Comparison of ENCODE assay signal across 8 mouse cellular contexts in the genomic region with DNA sequence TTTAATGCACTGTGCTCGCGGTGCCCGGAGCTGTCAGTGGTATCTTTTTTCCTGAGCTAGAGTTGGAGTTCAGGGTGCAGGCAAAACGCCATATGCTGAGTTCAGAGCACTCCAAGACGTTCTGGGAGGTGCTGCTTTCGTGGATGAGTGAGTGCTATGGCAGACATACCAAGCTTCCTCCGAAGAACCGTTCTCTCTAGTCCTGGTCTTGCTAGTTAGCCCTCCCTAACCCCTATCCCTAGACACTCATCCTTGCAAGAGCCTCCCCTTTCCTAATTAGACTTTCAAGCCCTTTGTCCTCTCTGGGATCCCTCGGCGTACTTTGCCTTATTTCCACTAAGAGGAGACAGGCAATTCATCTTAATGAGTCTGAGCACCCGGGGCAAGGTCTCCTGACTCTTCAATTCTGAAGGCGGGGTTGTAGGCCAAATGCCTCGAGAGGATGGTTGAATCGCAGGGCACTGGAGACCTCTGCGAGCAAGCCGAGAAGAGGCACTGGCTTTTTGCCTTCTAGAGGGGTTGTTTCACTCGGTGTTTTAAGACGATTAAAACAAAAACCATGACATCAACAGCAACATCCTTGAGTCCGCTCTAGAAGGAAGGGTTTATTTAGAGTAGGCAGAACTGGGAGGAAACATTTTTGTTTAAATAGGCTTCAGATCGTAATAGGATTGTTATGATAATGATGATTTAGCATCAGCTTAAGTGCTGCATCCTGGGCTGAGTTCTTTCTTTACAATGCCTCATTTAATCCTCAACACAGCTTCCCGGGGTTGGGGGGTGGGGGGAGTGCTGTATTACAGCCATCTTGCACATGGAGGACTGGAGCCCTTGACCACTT.
A peak's percentile ranks its signal among the peaks of the same experiment; 100 is the strongest.
DNase-seq lines count a peak whose midpoint lies in the region; ATAC-seq and TF ChIP-seq lines count a peak whose summit lies in the region.

No protein-coding gene starts in this region.

- no peak for ATAC-seq in limb, embryonic 12.5 days (ENCODE audit: insufficient number of reproducible peaks, insufficient read depth, low FRiP score, low TSS enrichment, low read depth)

- 33% methylated on average over 21 of the region's 21 CpGs for WGBS in cerebellum, adult 2 months
- 4% methylated on average over 21 of the region's 21 CpGs for WGBS in hindbrain, embryonic 10.5 days
- WGBS in limb, embryonic 12.5 days = 5% methylated on average over 21 of the region's 21 CpGs

- no peaks in the 10 kb centered on the region for H3K27me3 ChIP-seq in cerebellum, adult 2 months (ENCODE audit: control insufficient read depth, insufficient read depth, low read length)
- H3K27me3 ChIP-seq in hindbrain, embryonic 10.5 days (ENCODE audit: insufficient read depth, poor library complexity, severe bottlenecking) = peaks cover 16% of the 10 kb centered on the region
- H3K27me3 ChIP-seq in limb, embryonic 12.5 days = peaks cover 14% of the 10 kb centered on the region; the same call in 1 of the 2 replicates

- DNase-seq in cerebellum, adult 2 months = peak; percentile 25 to 29
- DNase-seq in cerebellum, adult 11 months = no peak
- peak; percentile 90 for DNase-seq in ZHBTc4 (ENCODE audit: low read depth, low spot score)
- DNase-seq in hindbrain, embryonic 10.5 days (ENCODE audit: low spot score) = peak; percentile 64
- peak; percentile 30 for DNase-seq in yolk sac, embryonic 10.5 days (ENCODE audit: low spot score)
- DNase-seq in testis, postnatal 10 days (ENCODE audit: low spot score) = no peak
- no peak for DNase-seq in urinary bladder, postnatal 14 days (ENCODE audit: low spot score)

- H3K36me3 ChIP-seq in hindbrain, embryonic 10.5 days = no peaks in the 10 kb centered on the region
- no peaks in the 10 kb centered on the region for H3K36me3 ChIP-seq in limb, embryonic 12.5 days

- TF ChIP-seq CTCF in cerebellum, adult 2 months (IDR thresholded peaks at IDR 0.05; ENCODE audit: borderline replicate concordance, insufficient read depth, low read depth, low read length) = no peak

- no peak overlapping the region for H3K4me3 ChIP-seq in cerebellum, adult 2 months (replicated peaks; ENCODE audit: insufficient read depth, low read depth, low read length)
- H3K4me3 ChIP-seq in hindbrain, embryonic 10.5 days = peak overlapping the region; percentile 31
- H3K4me3 ChIP-seq in limb, embryonic 12.5 days (replicated peaks) = 0 out of 2 replicates have a peak overlapping the region, but pooled peaks have one; percentile 14

- no peak for TF ChIP-seq POLR2A in cerebellum, adult 2 months (IDR thresholded peaks at IDR 0.05; ENCODE audit: borderline replicate concordance, insufficient read depth, low read length)

- no peaks in the 10 kb centered on the region for H3K4me1 ChIP-seq in cerebellum, adult 2 months (ENCODE audit: control insufficient read depth, insufficient read depth, low read length)
- H3K4me1 ChIP-seq in hindbrain, embryonic 10.5 days (replicated peaks) = peaks cover 63% of the 10 kb centered on the region
- H3K4me1 ChIP-seq in limb, embryonic 12.5 days (replicated peaks) = peaks cover 50% of the 10 kb centered on the region

- no peak overlapping the region for H3K27ac ChIP-seq in cerebellum, adult 2 months (ENCODE audit: insufficient read depth, low read length)
- H3K27ac ChIP-seq in hindbrain, embryonic 10.5 days = peak overlapping the region; percentile 84
- no peak overlapping the region for H3K27ac ChIP-seq in limb, embryonic 12.5 days

- H3K9ac ChIP-seq in limb, embryonic 12.5 days (replicated peaks) = no peak overlapping the region

- H3K9me3 ChIP-seq in hindbrain, embryonic 10.5 days = no peaks in the 10 kb centered on the region
- no peaks in the 10 kb centered on the region for H3K9me3 ChIP-seq in limb, embryonic 12.5 days

- peak overlapping the region; percentile 39 for H3K4me2 ChIP-seq in limb, embryonic 12.5 days

Comparison
In these comparisons a context has a peak if more than half of its experiments do, and no peak if none do; other contexts are left out.
1. DNase-seq: peak in cerebellum, adult 2 months (2 of 2), ZHBTc4 (single experiment), hindbrain, embryonic 10.5 days (single experiment) and yolk sac, embryonic 10.5 days (single experiment); none in cerebellum, adult 11 months (single experiment), testis, postnatal 10 days (single experiment) and urinary bladder, postnatal 14 days (single experiment).